ENCODE assay signal across 8 mouse cellular contexts in the genomic region with DNA sequence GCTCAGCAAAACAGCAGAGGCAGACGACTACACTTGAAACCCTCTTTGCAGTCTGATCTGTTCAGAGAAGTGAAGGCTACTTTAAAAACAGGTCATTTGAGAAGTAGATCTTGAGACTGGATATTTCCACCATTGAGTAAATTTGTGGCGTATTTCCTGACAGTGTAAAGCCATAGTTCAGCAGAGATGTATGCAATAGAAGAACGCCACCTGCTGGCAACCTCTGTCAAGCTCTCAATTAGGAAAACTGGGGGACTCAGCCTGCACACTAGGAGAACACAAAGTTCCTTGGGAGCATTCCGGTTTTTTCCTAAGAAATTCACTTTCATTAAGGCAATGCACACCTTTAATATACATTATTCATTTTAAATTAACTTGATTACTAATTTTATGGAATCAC. TPM values are rescaled to one million over a fixed set of nuclear protein-coding genes. Genes with fewer than 3 reads are reported as not detected.
DNase-seq lines count a peak whose midpoint lies in the region; ATAC-seq lines count a peak whose summit lies in the region.
"Had no signal": no experiment of that assay in that cellular context is flagged by ENCODE, and none has a peak within 500 bp of the region (broad histone marks: within the 10 kb centered on the region; RNA-seq: fewer than 3 reads in every experiment).

No protein-coding gene starts in this region.

- whole genome bisulfite sequencing in forebrain, embryonic 15.5 days = 13% methylated on average over 4 of the region's 4 CpGs
- 13% methylated on average over 4 of the region's 4 CpGs for WGBS in liver, embryonic 13.5 days (ENCODE audit: insufficient replicate concordance)

- no peak overlapping the region for H3K4me2 ChIP-seq in forebrain, embryonic 15.5 days (replicated peaks)
- no peak overlapping the region for H3K4me2 ChIP-seq in liver, embryonic 13.5 days
- H3K4me2 ChIP-seq: limb, embryonic 15.5 days had no signal

- peak; percentile 86 for DNase-seq in 3T3-L1 (ENCODE audit: low read depth, low spot score)
- DNase-seq in CD4-positive helper T cell, adult 2 months (ENCODE audit: low read depth, low spot score) = peak; percentile 22
- peak; percentile 23 for DNase-seq in c-Kit-positive CD71-positive TER-119-negative erythroid progenitor cells, embryonic 14.5 days (ENCODE audit: low read depth)
- peak; percentile 84 for DNase-seq in kidney, postnatal 10 days
- DNase-seq in liver, embryonic 13.5 days = peak; percentile 11
- peak; percentile 79 for DNase-seq in retina, postnatal 1 day

- H3K36me3 ChIP-seq in forebrain, embryonic 15.5 days = no peaks in the 10 kb centered on the region
- no peaks in the 10 kb centered on the region for H3K36me3 ChIP-seq in liver, embryonic 13.5 days
- H3K36me3 ChIP-seq: limb, embryonic 15.5 days had no signal

- H3K9ac ChIP-seq in forebrain, embryonic 15.5 days (replicated peaks) = no peak overlapping the region
- no peak overlapping the region for H3K9ac ChIP-seq in liver, embryonic 13.5 days
- H3K9ac ChIP-seq: limb, embryonic 15.5 days had no signal

- 0 out of 2 replicates have a peak, but pooled peaks have one; percentile 32 for ATAC-seq in forebrain, embryonic 15.5 days (replicated peaks)
- ATAC-seq in liver, embryonic 13.5 days (ENCODE audit: low read depth) = no peak

- H3K4me1 ChIP-seq in forebrain, embryonic 15.5 days = no peaks in the 10 kb centered on the region
- no peaks in the 10 kb centered on the region for H3K4me1 ChIP-seq in liver, embryonic 13.5 days (replicated peaks)
- H3K4me1 ChIP-seq: limb, embryonic 15.5 days had no signal

- H3K9me3 ChIP-seq in forebrain, embryonic 15.5 days = no peaks in the 10 kb centered on the region
- H3K9me3 ChIP-seq in liver, embryonic 13.5 days (replicated peaks) = no peaks in the 10 kb centered on the region
- H3K9me3 ChIP-seq: limb, embryonic 15.5 days had no signal

- no peaks in the 10 kb centered on the region for H3K27me3 ChIP-seq in forebrain, embryonic 15.5 days
- peaks cover 9% of the 10 kb centered on the region; the same call in 1 of the 2 replicates for H3K27me3 ChIP-seq in liver, embryonic 13.5 days
- H3K27me3 ChIP-seq: limb, embryonic 15.5 days had no signal

- H3K4me3 ChIP-seq in forebrain, embryonic 15.5 days = no peak overlapping the region
- no peak overlapping the region for H3K4me3 ChIP-seq in liver, embryonic 13.5 days (replicated peaks)
- H3K4me3 ChIP-seq: limb, embryonic 15.5 days had no signal

- no peak overlapping the region for H3K27ac ChIP-seq in forebrain, embryonic 15.5 days (replicated peaks)
- no peak overlapping the region for H3K27ac ChIP-seq in liver, embryonic 13.5 days
- H3K27ac ChIP-seq: limb, embryonic 15.5 days had no signal

RNA-seq across cellular contexts. Expression of gene Wdr41, which starts 34.9 kb away (rescaled TPM):
- polyA plus RNA-seq in forebrain, embryonic 15.5 days (2015; fragmentation: Nextera tagmentation; extraction: Ambion mirVana) = 24.8 and 27.5 TPM in 2 replicates
- polyA plus RNA-seq in liver, embryonic 13.5 days (2015; fragmentation: Nextera tagmentation; extraction: Ambion mirVana) = 6.0 and 6.6 TPM in 2 replicates

Comparison
In these comparisons a context has a peak if more than half of its experiments do, and no peak if none do; other contexts are left out.
1. DNase-seq: peak in every context shown above with its lines; median percentile 86 in 3T3-L1; 84 in kidney, postnatal 10 days; 79 in retina, postnatal 1 day; 23 in c-Kit-positive CD71-positive TER-119-negative erythroid progenitor cells, embryonic 14.5 days; 22 in CD4-positive helper T cell, adult 2 months; 11 in liver, embryonic 13.5 days.